Mouse (Mus musculus): Measurements from ENCODE around the gene Hist1h2ac. TPM values are rescaled to one million over a fixed set of nuclear protein-coding genes. Genes with fewer than 3 reads are reported as not detected.

The Hist1h2ac gene
- polyA plus RNA-seq, 1 experiment from 2014 or later, result 0.75 TPM

GRCm38 (mm10) chr13:23696061-23696474, 12.3 kb upstream of the Hist1h2ac start:
- H3K36me3 ChIP-seq (ENCODE audit: insufficient read depth, low read length), result no peaks in the 10 kb centered on the region
- H3K27ac ChIP-seq, result peak overlapping the region; percentile 19; the same call in 1 of the 2 replicates
- WGBS, result 60% methylated on average over 15 of the region's 15 CpGs
- no peaks in the 10 kb centered on the region for H3K4me1 ChIP-seq (replicated peaks; ENCODE audit: insufficient read depth, low read length)
- H3K4me2 ChIP-seq (ENCODE audit: low read length), result no peak overlapping the region
- no peaks in the 10 kb centered on the region for H3K27me3 ChIP-seq (ENCODE audit: insufficient read depth, low read length)
- no peak for TF ChIP-seq CTCF (IDR thresholded peaks at IDR 0.05; ENCODE audit: low read depth)
- H3K9ac ChIP-seq (ENCODE audit: low read depth, low read length), result no peak overlapping the region
- no peak for ATAC-seq (replicated peaks; ENCODE audit: low FRiP score, low read depth)
- no peak for DNase-seq (ENCODE audit: low spot score)
- H3K4me3 ChIP-seq (replicated peaks; ENCODE audit: low read depth, low read length), result no peak overlapping the region
- no peaks in the 10 kb centered on the region for H3K9me3 ChIP-seq (replicated peaks; ENCODE audit: low read length)

- no peaks in the 10 kb centered on the region for H3K27me3 ChIP-seq (ENCODE audit: insufficient read depth, low read length)
- 57% methylated on average over 13 of the region's 13 CpGs for WGBS
- no peak within 1 kb of the TSS for H3K4me3 ChIP-seq (replicated peaks; ENCODE audit: low read depth, low read length)
- H3K9me3 ChIP-seq (replicated peaks; ENCODE audit: low read length), result no peaks in the 10 kb centered on the region
- peak within 1 kb of the TSS; percentile 19; the same call in 1 of the 2 replicates for H3K27ac ChIP-seq
- no peak within 1 kb of the TSS for H3K9ac ChIP-seq (ENCODE audit: low read depth, low read length)
- H3K4me2 ChIP-seq (ENCODE audit: low read length), result no peak within 1 kb of the TSS
- no peaks in the 10 kb centered on the region for H3K4me1 ChIP-seq (replicated peaks; ENCODE audit: insufficient read depth, low read length)
- no peaks in the 10 kb centered on the region for H3K36me3 ChIP-seq (ENCODE audit: insufficient read depth, low read length)
- DNase-seq (ENCODE audit: low spot score), result no peak
- ATAC-seq (replicated peaks; ENCODE audit: low FRiP score, low read depth), result no peak
- no peak for TF ChIP-seq CTCF (IDR thresholded peaks at IDR 0.05; ENCODE audit: low read depth)
Observed at GRCm38 (mm10) chr13:23695514-23695913, 11.8 kb upstream of the Hist1h2ac start, which contains the start of gene Hist1h1t. TSS of gene Hist1h1t (plus strand) at chr13:23695814.

- no peak overlapping the region for H3K4me3 ChIP-seq (replicated peaks; ENCODE audit: low read depth, low read length)
- H3K9me3 ChIP-seq (replicated peaks; ENCODE audit: low read length), result no peaks in the 10 kb centered on the region
- TF ChIP-seq CTCF (IDR thresholded peaks at IDR 0.05; ENCODE audit: low read depth), result no peak
- no peaks in the 10 kb centered on the region for H3K36me3 ChIP-seq (ENCODE audit: insufficient read depth, low read length)
- H3K27ac ChIP-seq, result no peak overlapping the region
- no peak overlapping the region for H3K9ac ChIP-seq (ENCODE audit: low read depth, low read length)
- H3K27me3 ChIP-seq (ENCODE audit: insufficient read depth, low read length), result no peaks in the 10 kb centered on the region
- DNase-seq (ENCODE audit: low spot score) (no peak), ATAC-seq (replicated peaks; ENCODE audit: low FRiP score, low read depth) (no peak)
- no peak overlapping the region for H3K4me2 ChIP-seq (ENCODE audit: low read length)
- 91% methylated on average over 9 of the region's 9 CpGs for WGBS
- no peaks in the 10 kb centered on the region for H3K4me1 ChIP-seq (replicated peaks; ENCODE audit: insufficient read depth, low read length)
Observed at GRCm38 (mm10) chr13:23694956-23695355, 11.2 kb upstream of the Hist1h2ac start.

GRCm38 (mm10) chr13:23693856-23694440, 10.2 kb upstream of the Hist1h2ac start:
- Histone ChIP-seq H3K9me3 (replicated peaks; ENCODE audit: low read length) (no peaks in the 10 kb centered on the region), H3K4me1 (replicated peaks; ENCODE audit: insufficient read depth, low read length) (no peaks in the 10 kb centered on the region), H3K27me3 (ENCODE audit: insufficient read depth, low read length) (no peaks in the 10 kb centered on the region), H3K36me3 (ENCODE audit: insufficient read depth, low read length) (no peaks in the 10 kb centered on the region), H3K4me2 (ENCODE audit: low read length) (no peak overlapping the region), H3K27ac (no peak overlapping the region), H3K9ac (ENCODE audit: low read depth, low read length) (no peak overlapping the region), H3K4me3 (replicated peaks; ENCODE audit: low read depth, low read length) (no peak overlapping the region)
- WGBS, result 52% methylated on average over 6 of the region's 6 CpGs
- no peak for ATAC-seq (replicated peaks; ENCODE audit: low FRiP score, low read depth)
- DNase-seq (ENCODE audit: low spot score), result peak; percentile 33
- no peak for TF ChIP-seq CTCF (IDR thresholded peaks at IDR 0.05; ENCODE audit: low read depth)

GRCm38 (mm10) chr13:23689459-23689858, 5.7 kb upstream of the Hist1h2ac start:
- Histone ChIP-seq H3K27me3 (ENCODE audit: insufficient read depth, low read length) (no peaks in the 10 kb centered on the region), H3K9ac (ENCODE audit: low read depth, low read length) (no peak overlapping the region), H3K4me2 (ENCODE audit: low read length) (no peak overlapping the region), H3K9me3 (replicated peaks; ENCODE audit: low read length) (no peaks in the 10 kb centered on the region), H3K27ac (no peak overlapping the region), H3K4me1 (replicated peaks; ENCODE audit: insufficient read depth, low read length) (no peaks in the 10 kb centered on the region), H3K4me3 (replicated peaks; ENCODE audit: low read depth, low read length) (no peak overlapping the region), H3K36me3 (ENCODE audit: insufficient read depth, low read length) (no peaks in the 10 kb centered on the region)
- 77% methylated on average over 2 of the region's 2 CpGs for WGBS
- DNase-seq (ENCODE audit: low spot score) (no peak), ATAC-seq (replicated peaks; ENCODE audit: low FRiP score, low read depth) (no peak)
- no peak for TF ChIP-seq CTCF (IDR thresholded peaks at IDR 0.05; ENCODE audit: low read depth)

- H3K27ac ChIP-seq, result no peak overlapping the region
- H3K4me2 ChIP-seq (ENCODE audit: low read length), result no peak overlapping the region
- H3K27me3 ChIP-seq (ENCODE audit: insufficient read depth, low read length), result no peaks in the 10 kb centered on the region
- 93% methylated on average over 2 of the region's 2 CpGs for WGBS
- no peak overlapping the region for H3K4me3 ChIP-seq (replicated peaks; ENCODE audit: low read depth, low read length)
- no peak for TF ChIP-seq CTCF (IDR thresholded peaks at IDR 0.05; ENCODE audit: low read depth)
- DNase-seq (ENCODE audit: low spot score) (no peak), ATAC-seq (replicated peaks; ENCODE audit: low FRiP score, low read depth) (no peak)
- no peak overlapping the region for H3K9ac ChIP-seq (ENCODE audit: low read depth, low read length)
- H3K9me3 ChIP-seq (replicated peaks; ENCODE audit: low read length), result no peaks in the 10 kb centered on the region
- H3K4me1 ChIP-seq (replicated peaks; ENCODE audit: insufficient read depth, low read length), result no peaks in the 10 kb centered on the region
- H3K36me3 ChIP-seq (ENCODE audit: insufficient read depth, low read length), result no peaks in the 10 kb centered on the region
Observed at GRCm38 (mm10) chr13:23688956-23689355, 5.2 kb upstream of the Hist1h2ac start.

- Histone ChIP-seq H3K36me3 (ENCODE audit: insufficient read depth, low read length) (no peaks in the 10 kb centered on the region), H3K4me2 (ENCODE audit: low read length) (no peak overlapping the region), H3K4me3 (replicated peaks; ENCODE audit: low read depth, low read length) (no peak overlapping the region), H3K27ac (no peak overlapping the region), H3K9me3 (replicated peaks; ENCODE audit: low read length) (no peaks in the 10 kb centered on the region), H3K4me1 (replicated peaks; ENCODE audit: insufficient read depth, low read length) (0 out of 2 replicates have a peak, but pooled peaks cover 3% of the 10 kb centered on the region), H3K27me3 (ENCODE audit: insufficient read depth, low read length) (no peaks in the 10 kb centered on the region), H3K9ac (ENCODE audit: low read depth, low read length) (no peak overlapping the region)
- no peak for TF ChIP-seq CTCF (IDR thresholded peaks at IDR 0.05; ENCODE audit: low read depth)
- no peak for DNase-seq (ENCODE audit: low spot score)
- ATAC-seq (replicated peaks; ENCODE audit: low FRiP score, low read depth), result no peak
- 82% methylated on average over 7 of the region's 7 CpGs for WGBS
Observed at GRCm38 (mm10) chr13:23687907-23688306, 4.2 kb upstream of the Hist1h2ac start.

Data from kidney, postnatal 0 days (tissue).